Comparison of ENCODE assay signal across 18 mouse cellular contexts in the genomic region with DNA sequence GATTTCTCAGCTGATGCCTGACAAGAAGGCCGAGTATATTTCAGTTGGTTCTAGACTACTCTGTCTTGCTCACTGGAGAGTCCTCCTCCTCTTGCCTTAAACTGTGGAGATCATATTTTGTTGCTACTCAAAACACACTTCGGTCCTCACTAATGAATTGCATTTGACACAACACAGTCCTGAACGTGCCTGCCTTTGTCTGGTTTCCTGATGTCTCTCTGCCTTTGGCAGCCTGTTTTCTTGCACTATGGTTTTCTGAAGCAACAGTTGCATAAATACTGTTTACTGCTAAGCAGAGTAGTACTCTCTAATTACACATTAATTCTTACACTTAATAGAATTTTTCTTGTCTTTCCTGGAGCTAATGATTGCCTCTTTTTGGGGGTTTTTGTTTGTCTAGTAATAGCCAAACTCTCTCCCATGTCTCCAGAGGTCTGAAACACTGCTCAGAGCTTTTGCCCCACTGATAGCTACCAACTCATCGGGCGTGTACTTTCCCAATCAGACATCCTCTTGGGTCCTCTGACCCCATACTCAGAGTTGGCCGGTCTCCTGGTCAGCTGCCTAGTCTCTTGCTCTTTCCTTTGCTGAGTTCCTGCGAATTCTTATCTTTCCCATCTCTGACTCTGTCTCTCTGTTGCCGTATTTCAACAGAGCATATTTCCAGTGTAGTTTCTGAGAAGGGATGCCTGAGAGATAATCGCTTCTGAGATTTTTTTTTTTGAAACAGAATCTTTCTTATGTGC. TPM values are rescaled to one million over a fixed set of nuclear protein-coding genes. Genes with fewer than 3 reads are reported as not detected.
"Had no signal": no experiment of that assay in that cellular context is flagged by ENCODE, and none has a peak within 500 bp of the region (broad histone marks: within the 10 kb centered on the region; RNA-seq: fewer than 3 reads in every experiment).

No protein-coding gene starts in this region.

- H3K4me2 ChIP-seq: liver, embryonic 15.5 days; lung, embryonic 15.5 days; midbrain, embryonic 11.5 days; midbrain, embryonic 13.5 days; midbrain, embryonic 15.5 days; neural tube, embryonic 12.5 days; stomach, embryonic 15.5 days had no signal

- H3K36me3 ChIP-seq: liver, embryonic 15.5 days; lung, embryonic 15.5 days; midbrain, embryonic 13.5 days; midbrain, embryonic 15.5 days; neural tube, embryonic 12.5 days; stomach, embryonic 15.5 days had no signal

- H3K9ac ChIP-seq: liver, embryonic 15.5 days; liver, postnatal 0 days; lung, embryonic 15.5 days; midbrain, embryonic 13.5 days; midbrain, embryonic 15.5 days; neural tube, embryonic 12.5 days; stomach, embryonic 15.5 days had no signal

- H3K27me3 ChIP-seq: liver, embryonic 15.5 days; lung, embryonic 15.5 days; midbrain, embryonic 13.5 days; midbrain, embryonic 15.5 days; neural tube, embryonic 12.5 days; stomach, embryonic 15.5 days had no signal

- H3K9me3 ChIP-seq: liver, embryonic 15.5 days; lung, embryonic 15.5 days; midbrain, embryonic 13.5 days; midbrain, embryonic 15.5 days; neural tube, embryonic 12.5 days; stomach, embryonic 15.5 days had no signal

- DNase-seq: liver, postnatal 0 days; lung, adult 2 months; right cerebral cortex, postnatal 14 days; thymus, adult 2 months; thymus, postnatal 25 days; thymus, postnatal 4 days had no signal

- ATAC-seq: liver, postnatal 0 days; midbrain, embryonic 13.5 days; midbrain, embryonic 15.5 days had no signal

- H3K27ac ChIP-seq: liver, embryonic 15.5 days; lung, embryonic 15.5 days; macrophage; midbrain, embryonic 13.5 days; midbrain, embryonic 15.5 days; neural tube, embryonic 12.5 days; stomach, embryonic 15.5 days; stomach, postnatal 0 days had no signal

- H3K4me3 ChIP-seq: liver, embryonic 15.5 days; lung, embryonic 15.5 days; megakaryocyte, embryonic 14.5 days; midbrain, embryonic 13.5 days; midbrain, embryonic 15.5 days; neural tube, embryonic 12.5 days; stomach, embryonic 15.5 days had no signal

- H3K4me1 ChIP-seq: liver, embryonic 15.5 days; megakaryocyte, embryonic 14.5 days; midbrain, embryonic 13.5 days; midbrain, embryonic 15.5 days; neural tube, embryonic 12.5 days; stomach, embryonic 15.5 days had no signal

RNA-seq across cellular contexts. Expression of a gene that starts 18.4 kb away (rescaled TPM):
- total RNA-seq: megakaryocyte progenitor cell, adult 5-6 weeks; neutrophil, adult 5-6 weeks had no signal
